Mouse (Mus musculus) liver, embryonic 15.5 days (tissue): ENCODE results near the gene Tekt4. TPM values are rescaled to one million over a fixed set of nuclear protein-coding genes. Genes with fewer than 3 reads are reported as not detected.

Source experiments
- ATAC-seq: fragments of 200-750 bp; cut with Nextera tagmentation; 2 replicates; pipeline ENCODE4 v1.8.0; 2017; ENCODE audit warnings: moderate number of reproducible peaks, mild to moderate bottlenecking, moderate library complexity; ENCODE audit not compliant: insufficient read depth
- H3K27ac ChIP-seq: fragments of 300-500 bp; sonication (generic); replicated peaks from 2 replicates; pipeline ENCODE4 v1.5.1; 2015; ENCODE audit warnings: mild to moderate bottlenecking, inconsistent platforms
- H3K27me3 ChIP-seq: fragments of 300-500 bp; sonication (generic); 2 replicates; pipeline ENCODE4 v1.6.1; 2015; ENCODE audit warnings: mild to moderate bottlenecking, inconsistent platforms
- H3K36me3 ChIP-seq: fragments of 300-500 bp; sonication (generic); replicated peaks from 2 replicates; pipeline ENCODE4 v1.6.1; 2015; ENCODE audit warnings: moderate library complexity, mild to moderate bottlenecking, inconsistent platforms
- H3K4me1 ChIP-seq: fragments of 300-500 bp; sonication (generic); replicated peaks from 2 replicates; pipeline ENCODE4 v1.6.1; 2015; ENCODE audit warnings: inconsistent platforms
- H3K4me2 ChIP-seq: fragments of 300-500 bp; sonication (generic); 2 replicates; pipeline ENCODE4 v1.6.1; 2015; ENCODE audit warnings: moderate library complexity, mild to moderate bottlenecking, inconsistent platforms
- H3K4me3 ChIP-seq: fragments of 300-500 bp; sonication (generic); replicated peaks from 2 replicates; pipeline ENCODE4 v1.5.1; 2015; ENCODE audit warnings: mild to moderate bottlenecking, inconsistent platforms
- H3K9ac ChIP-seq: fragments of 300-500 bp; sonication (generic); 2 replicates; pipeline ENCODE4 v1.6.1; 2015; ENCODE audit warnings: moderate library complexity, mild to moderate bottlenecking, inconsistent platforms
- H3K9me3 ChIP-seq: fragments of 300-500 bp; sonication (generic); replicated peaks from 2 replicates; pipeline ENCODE4 v1.6.1; 2016; ENCODE audit warnings: inconsistent platforms
- WGBS: fragments of 180-500 bp; shearing (Covaris S2); methylation state at CpG from one replicate; pipeline ENCODE4 v1.1.7; 2015; ENCODE audit warnings: mixed read lengths; ENCODE audit not compliant: insufficient replicate concordance; 5-methylcytosine and 5-hydroxymethylcytosine counted together
- polyA plus RNA-seq: library from polyadenylated mRNA; unstranded; fragments of >200 nt; fragmentation: Nextera tagmentation; extraction: Ambion mirVana; gene quantifications from 2 replicates; pipeline ENCODE4 v1.2.1, GENCODE M21; 2015

Gene Tekt4
- polyA plus RNA-seq, 1 experiment from 2014 or later = not detected

DNA sequence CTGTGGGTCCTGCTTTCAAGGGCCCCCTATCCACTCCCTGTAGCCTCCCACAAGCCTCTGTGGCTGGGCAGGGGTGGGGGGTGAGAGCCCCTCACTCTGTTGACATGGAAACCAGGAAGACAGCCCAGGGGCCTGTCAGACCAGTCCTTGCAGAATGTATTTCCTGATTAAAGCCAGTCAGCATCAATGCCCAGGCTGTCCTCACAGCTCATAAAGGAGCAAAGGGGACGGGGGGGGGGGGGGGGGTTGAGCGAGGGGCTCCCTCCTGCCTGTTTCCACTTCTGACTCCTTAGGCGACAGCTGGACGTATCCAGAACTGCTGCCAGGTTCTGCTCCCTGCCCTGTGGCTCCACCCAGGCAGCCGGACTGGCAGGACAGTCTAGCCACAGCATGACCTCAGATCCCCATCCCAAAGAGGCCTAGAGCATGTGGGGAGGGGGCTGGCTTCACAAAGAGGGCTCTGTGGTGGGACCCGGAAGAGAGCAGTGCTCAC is 38.9 kb upstream of the Tekt4 start:
- no peak overlapping the region for H3K4me2 ChIP-seq

DNA sequence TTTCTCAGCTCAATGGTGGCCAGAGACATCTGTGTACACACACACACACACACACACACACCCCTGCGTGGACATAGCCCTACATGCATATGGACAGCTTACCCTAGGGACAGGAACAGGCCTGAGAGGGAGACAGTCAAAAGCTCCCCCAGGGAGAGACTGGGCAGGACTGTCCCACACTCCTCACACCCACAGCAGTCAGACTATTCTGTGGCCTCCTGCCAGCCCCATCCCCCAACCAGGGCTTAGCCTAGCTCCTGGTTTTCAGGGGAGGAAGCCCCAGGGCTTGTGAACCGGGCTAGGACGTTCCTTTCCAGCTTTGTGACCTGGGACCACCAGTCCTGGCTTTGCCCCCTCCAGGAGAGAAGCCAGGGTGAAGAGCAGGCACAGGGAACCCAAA is 38.2 kb upstream of the Tekt4 start:
- Histone ChIP-seq H3K27ac (no peak overlapping the region), H3K4me3 (no peak overlapping the region), H3K4me2 (no peak overlapping the region), H3K9me3 (no peaks in the 10 kb centered on the region), H3K4me1 (peaks cover 7% of the 10 kb centered on the region; the same call in 1 of the 2 replicates), H3K27me3 (no peaks in the 10 kb centered on the region), H3K36me3 (no peaks in the 10 kb centered on the region), H3K9ac (no peak overlapping the region)
- ATAC-seq = no peak
- 16% methylated on average over 3 of the region's 3 CpGs for WGBS

More for the DNA sequence above, 38.9 kb upstream of the Tekt4 start:
- 25% methylated on average over 6 of the region's 6 CpGs for WGBS
- H3K27ac ChIP-seq = no peak overlapping the region
- no peaks in the 10 kb centered on the region for H3K27me3 ChIP-seq
- no peaks in the 10 kb centered on the region for H3K9me3 ChIP-seq
- H3K4me1 ChIP-seq = peaks cover 7% of the 10 kb centered on the region; the same call in 1 of the 2 replicates
- H3K36me3 ChIP-seq = no peaks in the 10 kb centered on the region
- no peak for ATAC-seq
- H3K4me3 ChIP-seq = no peak overlapping the region
- no peak overlapping the region for H3K9ac ChIP-seq

DNA sequence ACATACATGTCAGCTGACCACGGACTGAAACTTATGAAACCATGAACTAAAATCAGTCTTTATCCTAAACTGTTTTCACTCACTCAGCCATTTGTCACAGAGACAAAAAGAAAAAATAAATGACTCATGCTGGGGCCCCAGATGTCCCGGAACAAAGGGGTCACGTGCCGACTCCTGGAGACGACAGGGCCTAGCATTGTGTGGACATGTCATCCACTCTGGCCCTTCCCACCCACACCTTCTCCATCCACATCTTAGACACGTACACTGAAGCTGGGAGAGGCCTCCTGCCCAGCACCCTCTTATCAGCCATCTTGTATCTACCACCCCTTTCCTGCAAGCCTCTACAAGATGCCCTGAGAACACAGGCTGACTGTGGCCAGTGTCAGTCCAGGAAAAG is 36.4 kb upstream of the Tekt4 start:
- ATAC-seq = no peak
- Histone ChIP-seq H3K4me1 (peaks cover 7% of the 10 kb centered on the region; the same call in 1 of the 2 replicates), H3K27me3 (no peaks in the 10 kb centered on the region), H3K9ac (no peak overlapping the region), H3K4me2 (no peak overlapping the region), H3K27ac (no peak overlapping the region), H3K4me3 (no peak overlapping the region), H3K9me3 (no peaks in the 10 kb centered on the region), H3K36me3 (no peaks in the 10 kb centered on the region)
- WGBS = 61% methylated on average over 6 of the region's 6 CpGs

DNA sequence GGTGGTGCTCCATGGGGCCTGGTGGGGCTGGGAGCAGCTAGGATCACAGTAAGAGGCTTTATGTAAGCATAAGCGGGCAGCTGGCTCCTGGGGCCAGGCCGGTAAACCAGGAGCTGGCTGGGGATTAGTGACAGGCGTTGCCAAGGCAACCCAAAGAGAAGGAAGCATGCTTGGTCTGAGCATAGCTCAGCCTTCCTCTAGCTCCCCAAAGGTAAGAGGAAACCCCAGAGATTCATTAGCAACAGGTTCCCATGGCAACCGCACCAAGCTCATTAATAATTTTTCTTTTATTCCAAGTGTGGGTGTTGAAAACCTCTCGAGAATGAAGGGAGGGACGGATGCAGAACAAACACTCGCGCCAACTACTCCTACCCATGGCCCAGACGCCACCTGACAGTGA is 35.5 kb upstream of the Tekt4 start:
- no peak overlapping the region for H3K9ac ChIP-seq
- no peak for ATAC-seq
- no peaks in the 10 kb centered on the region for H3K27me3 ChIP-seq
- peaks cover 7% of the 10 kb centered on the region; the same call in 1 of the 2 replicates for H3K4me1 ChIP-seq
- 40% methylated on average over 9 of the region's 9 CpGs for WGBS
- H3K4me3 ChIP-seq = no peak overlapping the region
- no peak overlapping the region for H3K4me2 ChIP-seq
- H3K27ac ChIP-seq = no peak overlapping the region
- no peaks in the 10 kb centered on the region for H3K9me3 ChIP-seq
- no peaks in the 10 kb centered on the region for H3K36me3 ChIP-seq

DNA sequence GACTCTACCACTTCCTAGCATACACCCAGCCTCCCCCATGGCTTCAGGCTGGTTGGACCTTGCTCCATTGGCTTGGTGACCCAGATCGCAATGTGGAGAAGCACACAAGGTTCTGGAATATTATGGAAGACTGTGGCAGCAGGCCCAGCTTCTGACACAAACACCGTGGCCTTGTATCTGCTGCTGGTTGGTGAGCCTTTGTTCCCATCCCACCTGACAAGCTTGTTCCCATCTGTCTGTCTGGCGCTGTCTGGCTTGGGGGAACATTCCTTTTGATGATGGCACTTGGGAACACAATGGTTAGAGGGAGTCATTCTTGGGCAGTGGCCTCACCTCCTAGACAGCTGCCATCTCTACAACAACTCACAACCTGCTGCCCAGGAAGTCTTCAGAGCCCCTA is 33.4 kb upstream of the Tekt4 start:
- 71% methylated on average over 3 of the region's 3 CpGs for WGBS
- no peaks in the 10 kb centered on the region for H3K27me3 ChIP-seq
- no peak overlapping the region for H3K9ac ChIP-seq
- no peaks in the 10 kb centered on the region for H3K9me3 ChIP-seq
- no peak overlapping the region for H3K27ac ChIP-seq
- peaks cover 5% of the 10 kb centered on the region; the same call in 1 of the 2 replicates for H3K4me1 ChIP-seq
- H3K4me3 ChIP-seq = no peak overlapping the region
- H3K36me3 ChIP-seq = no peaks in the 10 kb centered on the region
- ATAC-seq = no peak
- no peak overlapping the region for H3K4me2 ChIP-seq

DNA sequence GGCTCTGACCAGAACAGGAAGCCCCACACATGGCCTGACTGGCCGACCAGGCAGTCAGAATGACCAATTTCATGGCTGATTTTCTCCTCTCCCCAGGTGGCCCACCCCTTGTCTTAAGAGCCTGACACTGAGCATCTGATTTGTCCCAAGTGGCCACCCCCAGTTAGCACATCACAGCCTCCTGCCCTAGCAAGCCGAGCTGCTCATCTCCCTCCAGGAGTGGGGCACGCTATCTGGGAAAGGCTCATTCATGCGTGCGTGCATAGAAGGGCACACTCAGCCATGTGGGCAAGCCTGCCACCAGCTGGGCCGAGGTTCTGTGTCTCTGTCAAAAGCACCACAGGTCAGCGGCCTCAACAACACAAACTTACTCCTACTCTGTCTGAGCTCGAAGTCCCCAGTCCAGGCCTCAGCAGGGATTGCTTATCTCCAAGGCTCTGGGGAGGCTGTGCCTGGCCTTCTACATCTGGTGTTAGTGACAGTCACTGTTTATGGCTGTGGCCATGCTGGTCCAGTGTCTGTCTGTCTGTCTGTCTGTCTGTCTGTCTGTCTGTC is 29.8 kb upstream of the Tekt4 start:
- Histone ChIP-seq H3K4me1 (0 out of 2 replicates have a peak, but pooled peaks cover 9% of the 10 kb centered on the region), H3K36me3 (no peaks in the 10 kb centered on the region), H3K27ac (no peak overlapping the region), H3K9me3 (no peaks in the 10 kb centered on the region), H3K9ac (no peak overlapping the region), H3K4me3 (no peak overlapping the region), H3K4me2 (no peak overlapping the region), H3K27me3 (peaks cover 7% of the 10 kb centered on the region)
- no peak for ATAC-seq
- 52% methylated on average over 8 of the region's 8 CpGs for WGBS

DNA sequence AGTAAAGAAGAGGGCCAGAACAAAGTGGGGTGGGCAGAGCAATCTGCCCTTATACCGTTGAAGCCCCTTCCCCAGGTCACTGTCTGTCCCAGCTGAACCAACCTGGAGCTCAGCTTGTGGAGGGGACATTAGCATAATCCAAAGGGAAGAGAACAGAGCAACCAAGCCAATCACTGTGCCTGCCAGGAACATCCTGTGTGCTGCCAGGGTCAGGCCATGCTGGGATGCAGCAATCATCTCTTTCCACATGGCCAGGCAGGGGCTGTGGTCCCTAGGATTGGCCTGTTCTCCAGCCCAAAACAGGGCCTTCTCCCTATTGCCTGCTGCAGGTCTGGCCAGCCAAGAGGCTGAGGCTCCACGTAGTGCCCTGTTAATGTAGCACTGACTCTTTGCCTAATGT is 28.4 kb upstream of the Tekt4 start:
- WGBS = 41% methylated on average over 2 of the region's 2 CpGs

DNA sequence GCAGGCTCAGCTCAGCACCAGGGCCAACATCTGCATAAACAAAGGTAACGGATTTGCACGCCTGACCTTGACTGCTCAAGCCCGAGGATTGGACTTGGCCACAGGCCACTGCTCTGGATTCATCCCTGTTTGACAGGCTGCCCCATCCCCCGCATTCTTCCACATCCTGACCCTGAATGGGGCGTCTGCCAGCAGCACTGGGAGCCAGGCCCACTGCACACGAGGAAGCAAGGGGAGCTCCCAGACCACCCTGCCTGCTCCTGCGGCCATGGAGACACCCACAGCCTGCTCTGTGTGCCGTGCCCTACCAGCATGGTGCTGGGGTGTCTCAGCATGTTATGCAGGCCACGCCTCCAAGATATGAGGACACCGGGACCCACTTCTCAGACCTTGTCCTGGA is 27.0 kb upstream of the Tekt4 start:
- 40% methylated on average over 10 of the region's 10 CpGs for WGBS
- no peak overlapping the region for H3K27ac ChIP-seq
- no peak overlapping the region for H3K4me2 ChIP-seq
- H3K9me3 ChIP-seq = no peaks in the 10 kb centered on the region
- H3K27me3 ChIP-seq = peaks cover 36% of the 10 kb centered on the region
- H3K4me1 ChIP-seq = 0 out of 2 replicates have a peak, but pooled peaks cover 9% of the 10 kb centered on the region
- no peak for ATAC-seq
- no peak overlapping the region for H3K4me3 ChIP-seq
- no peaks in the 10 kb centered on the region for H3K36me3 ChIP-seq
- no peak overlapping the region for H3K9ac ChIP-seq

More for the DNA sequence above, 28.4 kb upstream of the Tekt4 start:
- Histone ChIP-seq H3K4me1 (0 out of 2 replicates have a peak, but pooled peaks cover 9% of the 10 kb centered on the region), H3K9me3 (no peaks in the 10 kb centered on the region), H3K27me3 (peaks cover 21% of the 10 kb centered on the region), H3K4me2 (no peak overlapping the region), H3K27ac (no peak overlapping the region), H3K4me3 (no peak overlapping the region), H3K36me3 (no peaks in the 10 kb centered on the region), H3K9ac (no peak overlapping the region)
- no peak for ATAC-seq

DNA sequence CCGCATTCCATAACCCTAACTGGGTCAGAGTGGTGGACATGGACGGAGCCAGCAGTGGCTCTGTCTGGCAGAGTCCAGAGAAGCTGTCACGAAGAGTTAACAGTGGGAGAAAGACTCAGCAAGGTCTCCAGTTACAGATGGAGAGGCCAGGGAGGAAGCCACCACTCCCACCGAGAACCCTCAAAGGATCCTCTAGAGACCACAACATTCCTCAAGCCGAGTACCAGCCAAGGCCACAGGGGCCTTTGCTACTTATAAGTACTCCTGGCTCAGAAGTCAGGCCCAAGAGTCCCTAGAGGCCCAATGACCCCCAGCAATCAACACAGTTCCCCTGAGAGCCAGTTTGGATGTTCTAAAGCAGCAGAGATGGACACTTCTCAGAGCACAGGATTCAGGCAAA is 25.2 kb upstream of the Tekt4 start:
- H3K27me3 ChIP-seq = peaks cover 54% of the 10 kb centered on the region
- H3K4me1 ChIP-seq = 0 out of 2 replicates have a peak, but pooled peaks cover 13% of the 10 kb centered on the region
- no peak overlapping the region for H3K4me3 ChIP-seq
- no peak overlapping the region for H3K9ac ChIP-seq
- no peak overlapping the region for H3K4me2 ChIP-seq
- 36% methylated on average over 5 of the region's 5 CpGs for WGBS
- no peaks in the 10 kb centered on the region for H3K9me3 ChIP-seq
- no peak for ATAC-seq
- no peaks in the 10 kb centered on the region for H3K36me3 ChIP-seq
- H3K27ac ChIP-seq = no peak overlapping the region

DNA sequence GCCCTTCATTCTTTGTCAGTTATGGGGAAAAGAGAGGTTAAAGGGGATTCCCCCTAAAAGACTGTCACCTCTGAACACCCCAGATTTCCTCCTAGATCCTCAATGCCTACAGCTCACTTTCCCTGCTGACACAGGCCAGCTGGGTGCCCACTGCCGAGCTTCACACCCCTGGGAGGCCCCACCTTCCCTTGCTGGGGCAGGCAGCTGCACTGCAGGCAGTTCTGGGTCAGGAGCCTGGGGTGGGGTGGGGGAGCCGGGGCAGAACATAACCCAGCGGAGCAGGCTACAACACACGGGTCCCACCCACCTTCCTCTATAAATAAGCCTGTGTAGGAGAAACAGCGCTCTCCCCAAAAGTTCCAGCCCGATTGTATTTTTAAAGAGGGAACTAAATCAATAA is 24.5 kb upstream of the Tekt4 start:
- Histone ChIP-seq H3K9me3 (no peaks in the 10 kb centered on the region), H3K27ac (no peak overlapping the region), H3K4me2 (no peak overlapping the region), H3K4me1 (0 out of 2 replicates have a peak, but pooled peaks cover 13% of the 10 kb centered on the region), H3K4me3 (no peak overlapping the region), H3K9ac (no peak overlapping the region), H3K27me3 (peaks cover 60% of the 10 kb centered on the region), H3K36me3 (no peaks in the 10 kb centered on the region)
- ATAC-seq = no peak
- WGBS = 42% methylated on average over 6 of the region's 6 CpGs

DNA sequence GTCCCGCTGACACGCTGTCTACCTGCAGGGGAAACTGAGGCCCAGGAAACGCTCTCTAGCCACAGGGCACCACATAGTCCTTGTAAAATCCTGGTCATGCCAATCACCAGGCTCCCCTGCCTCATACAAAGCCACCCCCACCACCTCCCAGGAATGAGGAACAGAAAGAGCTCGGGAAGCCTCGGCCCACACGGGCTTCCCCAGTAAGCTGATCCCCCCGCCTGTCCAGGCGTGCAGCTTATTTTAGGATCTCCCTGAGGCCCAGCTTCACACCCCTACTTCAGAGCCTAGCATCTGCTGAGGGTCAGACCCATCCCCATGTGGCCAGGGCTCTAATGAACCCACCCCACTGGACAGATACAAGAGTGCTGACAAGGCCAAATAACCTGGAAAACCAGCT is 23.9 kb upstream of the Tekt4 start:
- Histone ChIP-seq H3K4me1 (0 out of 2 replicates have a peak, but pooled peaks cover 13% of the 10 kb centered on the region), H3K27me3 (peaks cover 67% of the 10 kb centered on the region)

More for the DNA sequence above, 23.9 kb upstream of the Tekt4 start:
- H3K36me3 ChIP-seq = no peaks in the 10 kb centered on the region
- no peak overlapping the region for H3K4me2 ChIP-seq
- ATAC-seq = no peak
- H3K9me3 ChIP-seq = no peaks in the 10 kb centered on the region
- H3K27ac ChIP-seq = no peak overlapping the region
- WGBS = 40% methylated on average over 8 of the region's 8 CpGs
- H3K9ac ChIP-seq = no peak overlapping the region
- no peak overlapping the region for H3K4me3 ChIP-seq
